Mouse (Mus musculus): ENCODE data around the gene Acot8. TPM values are rescaled to one million over a fixed set of nuclear protein-coding genes. Genes with fewer than 3 reads are reported as not detected.
A peak's percentile ranks its signal among the peaks of the same experiment; 100 is the strongest.

Gene Acot8
- total RNA-seq, 2 experiments from 2014 or later = 10.7 to 12.2 TPM

- DNase-seq (ENCODE audit: low spot score) = no peak
- intact Hi-C loops (cut with DNase I) = no loop called here
These were observed 38.8 kb downstream of the Acot8 start for GRCm38 (mm10) chr2:164765841-164766240.

GRCm38 (mm10) chr2:164762593-164762992 is 42.1 kb downstream of the Acot8 start:
- intact Hi-C loops (cut with DNase I) = no loop called here
- DNase-seq (ENCODE audit: low spot score) = no peak

GRCm38 (mm10) chr2:164761971-164762370 is 42.7 kb downstream of the Acot8 start:
- no peak for DNase-seq (ENCODE audit: low spot score)
- intact Hi-C loops (cut with DNase I) = no loop called here

GRCm38 (mm10) chr2:164761502-164761901 is 43.2 kb downstream of the Acot8 start:
- intact Hi-C loops (cut with DNase I) = no loop called here
- DNase-seq (ENCODE audit: low spot score) = no peak

GRCm38 (mm10) chr2:164760059-164760833 is 44.4 kb downstream of the Acot8 start:
- DNase-seq (ENCODE audit: low spot score) = no peak
- intact Hi-C loops (cut with DNase I) = no loop called here

- intact Hi-C loops (cut with DNase I) = no loop called here
- no peak for DNase-seq (ENCODE audit: low spot score)
These were observed 46.0 kb downstream of the Acot8 start for GRCm38 (mm10) chr2:164758692-164759091.

- DNase-seq (ENCODE audit: low spot score) = no peak
- intact Hi-C loops (cut with DNase I) = no loop called here
These were observed 46.8 kb downstream of the Acot8 start for GRCm38 (mm10) chr2:164757841-164758240.

GRCm38 (mm10) chr2:164754800-164755199 is 49.9 kb downstream of the Acot8 start:
- no peak for DNase-seq (ENCODE audit: low spot score)
- intact Hi-C loops (cut with DNase I) = no loop called here

GRCm38 (mm10) chr2:164754105-164754504 is 50.6 kb downstream of the Acot8 start:
- DNase-seq (ENCODE audit: low spot score) = no peak
- intact Hi-C loops (cut with DNase I) = no loop called here

- intact Hi-C loops (cut with DNase I) = no loop called here
- DNase-seq (ENCODE audit: low spot score) = no peak
These were observed 52.2 kb downstream of the Acot8 start for GRCm38 (mm10) chr2:164752454-164752853.

- DNase-seq (ENCODE audit: low spot score) = no peak
- intact Hi-C loops (cut with DNase I) = no loop called here
These were observed 55.7 kb downstream of the Acot8 start for GRCm38 (mm10) chr2:164748991-164749390.

- DNase-seq (ENCODE audit: low spot score) = no peak
- intact Hi-C loops (cut with DNase I) = no loop called here
These were observed 56.5 kb downstream of the Acot8 start for GRCm38 (mm10) chr2:164748191-164748590.

GRCm38 (mm10) chr2:164746693-164747092 is 58.0 kb downstream of the Acot8 start:
- intact Hi-C loops (cut with DNase I) = no loop called here
- DNase-seq (ENCODE audit: low spot score) = no peak

GRCm38 (mm10) chr2:164745843-164746479 is 58.7 kb downstream of the Acot8 start, which contains the start of the genes Wfdc3 and Dnttip1:
Gene Wfdc3, minus strand, starts transcription at chr2:164745931.
Gene Dnttip1, plus strand, starts transcription at chr2:164745983.
- DNase-seq (ENCODE audit: low spot score) = peak; percentile 86
- intact Hi-C loops (cut with DNase I) = no loop called here

- no peak for DNase-seq (ENCODE audit: low spot score)
- intact Hi-C loops (cut with DNase I) = no loop called here
These were observed 59.7 kb downstream of the Acot8 start for GRCm38 (mm10) chr2:164744987-164745386.

Other genes with a start within 250 kb of the Acot8 start
- gene Wfdc2, start 242.5 kb downstream of the Acot8 start, total RNA-seq (2021) = under 1 TPM; 0.78 to 0.83 TPM
- gene Spint3, start 231.4 kb downstream of the Acot8 start, total RNA-seq (2021) = not detected
- gene Wfdc6a, start 219.4 kb downstream of the Acot8 start, total RNA-seq (2021) = under 1 TPM in 1 of 2 experiments, not detected in 1; 0.34 TPM
- not detected for gene Eppin, start 211.3 kb downstream of the Acot8 start, total RNA-seq (2021)
- gene Wfdc6b, start 191.4 kb downstream of the Acot8 start, total RNA-seq (2021) = not detected
- not detected for gene Wfdc8, start 191.3 kb downstream of the Acot8 start, total RNA-seq (2021)
- not detected for gene Wfdc16, start 166.1 kb downstream of the Acot8 start, total RNA-seq (2021)
- not detected for gene Wfdc10, start 148.8 kb downstream of the Acot8 start, total RNA-seq (2021)
- not detected for gene Wfdc9, start 148.3 kb downstream of the Acot8 start, total RNA-seq (2021)
- not detected for gene Wfdc11, start 130.8 kb downstream of the Acot8 start, total RNA-seq (2021)
- gene Wfdc13, start 119.8 kb downstream of the Acot8 start, total RNA-seq (2021) = not detected
- not detected for gene Spint4, start 106.4 kb downstream of the Acot8 start, total RNA-seq (2021)
- not detected for gene Spint5, start 89.6 kb downstream of the Acot8 start, total RNA-seq (2021)
- gene Wfdc3, start 59.0 kb downstream of the Acot8 start, total RNA-seq (2021) = under 1 TPM; 0.28 to 0.29 TPM
- gene Dnttip1, start 58.9 kb downstream of the Acot8 start, total RNA-seq (2021) = 10 to 100 TPM; 24.4 to 25.8 TPM
- gene Ube2c, start 35.0 kb downstream of the Acot8 start, total RNA-seq (2021) = 1 to 10 TPM; 2.4 to 2.9 TPM
- gene Tnnc2, start 24.9 kb downstream of the Acot8 start, total RNA-seq (2021) = not detected
- gene Snx21, start 19.1 kb downstream of the Acot8 start, total RNA-seq (2021) = 10 to 100 TPM; 24.7 to 27.5 TPM
- gene Zswim3, start 216 bp upstream of the Acot8 start, total RNA-seq (2021) = 1 to 10 TPM; 2.5 to 3.1 TPM
- 1 to 10 TPM; 3.6 to 4.5 TPM for gene Zswim1, start 17.8 kb upstream of the Acot8 start, total RNA-seq (2021)
- gene Spata25, start 23.7 kb upstream of the Acot8 start, total RNA-seq (2021) = under 1 TPM; 0.42 to 0.64 TPM
- 100 to 1,000 TPM in 1 of 2 experiments, 10 to 100 TPM in 1; 90.9 to 108 TPM for gene Ctsa, start 28.0 kb upstream of the Acot8 start, total RNA-seq (2021)
- 10 to 100 TPM; 39.9 to 44.6 TPM for gene Neurl2, start 28.6 kb upstream of the Acot8 start, total RNA-seq (2021)
- gene Pltp, start 52.8 kb upstream of the Acot8 start, total RNA-seq (2021) = 10 to 100 TPM; 35.9 to 37.5 TPM
- gene Pcif1, start 74.4 kb upstream of the Acot8 start, total RNA-seq (2021) = 10 to 100 TPM; 27.5 to 34.6 TPM
- 1 to 10 TPM; 8.6 to 9.2 TPM for gene Zfp335, start 106.9 kb upstream of the Acot8 start, total RNA-seq (2021)
- under 1 TPM; 0.55 to 0.61 TPM for gene Mmp9, start 135.9 kb upstream of the Acot8 start, total RNA-seq (2021)
- gene Slc12a5, start 155.9 kb upstream of the Acot8 start, total RNA-seq (2021) = under 1 TPM; 0.65 to 0.81 TPM
- gene Ncoa5, start 230.0 kb upstream of the Acot8 start, total RNA-seq (2021) = 10 to 100 TPM; 19.1 to 19.5 TPM

Measured in heart, postnatal 25 days (tissue).